Mouse (Mus musculus): ENCODE measurements at regions not wholly inside any gene's neighbourhood (a gene's known extent, or its start where the extent isn't known, plus 50 kb on each side); places are given as distances from the start of the nearest gene placed in this dataset.

DNA sequence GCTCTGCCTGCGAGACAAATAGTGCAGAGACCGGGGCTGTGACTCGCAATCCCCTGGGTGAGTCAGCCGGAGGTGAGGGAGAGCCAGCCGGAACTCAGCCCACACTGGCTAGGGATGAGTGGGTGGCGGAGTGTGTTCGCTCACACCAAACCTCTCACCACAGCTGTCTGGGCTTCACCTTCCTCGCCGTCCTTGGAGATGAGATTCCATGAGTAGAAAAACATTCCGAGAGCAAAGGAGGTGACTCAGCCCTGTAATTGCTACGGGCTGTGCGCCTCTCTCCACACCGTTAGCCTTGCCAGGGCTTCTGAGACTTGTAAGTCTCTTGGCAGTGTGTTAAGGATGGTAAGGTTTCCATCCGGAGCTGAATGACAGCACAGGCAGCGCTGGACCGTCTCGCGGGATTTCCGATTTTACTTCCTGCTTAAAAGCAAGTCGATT, 60.7 kb upstream of the Ank start:
- DNase-seq (ENCODE audit: low spot score in 2 of 2): peak; percentile 69 to 71

DNA sequence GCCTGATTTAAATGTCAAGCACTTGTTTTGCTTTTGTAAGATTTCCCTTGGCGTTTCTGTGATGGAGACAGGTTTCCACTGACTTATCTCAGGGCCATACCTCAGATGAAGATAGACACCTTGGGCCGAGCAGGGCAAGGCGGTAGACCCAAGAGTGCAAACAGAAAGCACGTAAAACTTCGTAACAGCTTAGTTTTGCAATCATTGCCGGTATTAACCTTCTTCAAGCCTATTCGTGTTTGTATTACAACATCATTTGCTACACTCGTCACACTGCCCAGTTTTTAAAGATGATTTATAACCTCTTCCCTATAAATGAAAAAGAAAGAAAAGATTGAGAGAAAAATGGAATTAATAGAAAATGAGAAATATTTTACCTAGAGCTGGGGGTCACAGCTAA, 56.6 kb upstream of the Ank start:
- DNase-seq (ENCODE audit: low spot score in 2 of 2): no peak

DNA sequence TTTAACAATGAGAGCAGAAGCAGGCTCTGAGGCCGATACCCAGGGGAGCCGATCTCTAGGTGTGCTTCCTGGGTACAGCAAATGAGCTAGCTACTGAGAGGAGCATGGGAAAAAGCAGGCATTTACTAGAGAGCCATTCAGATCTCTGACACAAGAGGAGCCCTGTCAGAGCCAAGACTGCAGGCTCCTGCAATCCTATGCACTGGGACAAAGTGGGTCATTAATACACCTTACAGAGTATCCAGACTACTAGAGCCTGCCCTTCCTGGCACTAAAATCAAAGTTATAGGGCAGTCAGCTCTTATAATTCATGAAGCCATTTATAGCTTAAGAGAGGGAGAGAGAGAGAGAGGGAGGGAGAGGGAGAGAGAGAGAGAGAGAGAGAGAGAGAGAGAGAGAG, 54.2 kb upstream of the Ank start:
- DNase-seq (ENCODE audit: low spot score in 2 of 2): no peak

DNA sequence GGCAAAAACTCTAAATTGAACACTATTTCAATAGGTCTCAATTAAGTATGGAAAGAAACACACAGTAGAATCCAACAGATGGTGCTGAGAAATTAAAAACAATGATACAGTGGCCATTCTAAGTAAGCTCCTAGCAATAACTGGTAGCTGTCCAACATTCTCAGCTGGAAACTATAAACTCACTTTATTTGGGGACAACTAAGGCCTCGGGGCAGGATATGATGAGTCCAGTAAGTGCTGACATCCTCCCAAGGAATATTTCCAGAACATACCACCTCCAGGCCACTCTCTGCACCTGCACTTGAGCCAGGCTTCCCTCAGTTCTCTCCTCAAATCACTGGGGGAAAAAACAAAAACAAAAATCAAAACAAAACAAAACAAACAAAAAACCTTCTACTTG, 53.7 kb upstream of the Ank start:
- no peak for DNase-seq (ENCODE audit: low spot score in 2 of 2)

DNA sequence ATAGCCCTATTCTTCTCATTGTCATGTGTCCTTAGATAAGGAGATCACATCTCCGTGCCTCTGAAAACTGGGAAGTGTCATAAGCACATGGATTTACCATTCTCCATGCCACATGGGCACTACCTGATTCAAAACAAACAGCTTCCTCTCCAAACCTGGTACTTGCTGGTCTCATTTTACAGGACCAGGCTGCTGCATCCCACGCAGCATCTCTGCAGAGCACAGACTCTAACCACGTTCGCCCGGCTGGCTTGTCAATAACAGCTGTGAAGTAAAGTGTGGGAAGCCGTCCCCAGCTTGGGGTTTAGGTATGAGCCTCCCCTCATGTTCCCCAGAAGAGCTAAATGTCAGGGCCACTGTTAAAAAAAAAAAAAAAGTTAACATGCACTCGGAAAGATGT, 53.0 kb upstream of the Ank start:
- peak; percentile 27 to 29 for DNase-seq (ENCODE audit: low spot score in 2 of 2)

DNA sequence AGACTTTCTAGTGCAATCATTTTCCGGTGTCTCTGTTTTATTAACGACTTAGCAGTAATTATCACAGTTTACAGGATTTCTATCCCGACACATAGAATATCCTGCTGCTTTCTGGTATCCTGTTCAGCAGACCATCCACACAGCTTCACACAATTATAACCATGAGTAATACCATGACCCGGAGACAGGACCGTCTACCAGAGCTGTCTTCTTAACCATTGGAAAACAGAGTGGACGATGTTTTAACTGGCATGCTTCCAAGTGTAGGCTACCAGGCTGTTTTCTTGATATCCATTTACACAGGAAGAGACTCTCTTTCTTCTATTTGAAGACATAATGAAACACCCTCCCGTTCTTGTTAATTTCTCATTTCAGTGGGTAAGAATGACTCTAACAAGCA, 51.7 kb upstream of the Ank start:
- DNase-seq (ENCODE audit: low spot score in 2 of 2): no peak
